Mouse (Mus musculus) c-Kit-positive CD71-negative TER-119-negative erythroid progenitor cells, embryonic 14.5 days (primary cell): ENCODE measurements around the gene Pwp2.
"Not testable (repeated sequence)": the region's sequence is repeated elsewhere in the genome, so short reads cannot be mapped to it uniquely, and the experiment has no call there.

ENCODE experiments used
- DNase-seq: peaks from one replicate; pipeline ENCODE4 v3.0.0-alpha.2; 2013; ENCODE audit warnings: low read depth

Pwp2 gene

GRCm38 (mm10) chr10:78184531-78185380 is at the start of gene Pwp2:
Gene Pwp2, minus strand, starts transcription at chr10:78185149.
- DNase-seq, result peak; percentile 92

GRCm38 (mm10) chr10:78233756-78234155 is 48.8 kb upstream of the Pwp2 start:
- DNase-seq, result no peak

- DNase-seq, result no peak
Observed at GRCm38 (mm10) chr10:78233161-78233560, 48.2 kb upstream of the Pwp2 start.

- DNase-seq, result no peak
Observed at GRCm38 (mm10) chr10:78232301-78232980, 47.5 kb upstream of the Pwp2 start.

GRCm38 (mm10) chr10:78228560-78228928 is 43.6 kb upstream of the Pwp2 start:
- DNase-seq, result no peak

- DNase-seq, result no peak
Observed at GRCm38 (mm10) chr10:78227875-78228559, 43.1 kb upstream of the Pwp2 start.

GRCm38 (mm10) chr10:78224136-78224535 is 39.2 kb upstream of the Pwp2 start:
- DNase-seq, result no peak

GRCm38 (mm10) chr10:78222908-78223307 is 38.0 kb upstream of the Pwp2 start:
- no peak for DNase-seq

- DNase-seq, result no peak
Observed at GRCm38 (mm10) chr10:78221315-78221714, 36.4 kb upstream of the Pwp2 start.

GRCm38 (mm10) chr10:78219528-78219927 is 34.6 kb upstream of the Pwp2 start:
- DNase-seq, result no peak

- DNase-seq, result no peak
Observed at GRCm38 (mm10) chr10:78218576-78218975, 33.6 kb upstream of the Pwp2 start.

- DNase-seq, result no peak
Observed at GRCm38 (mm10) chr10:78216376-78217083, 31.6 kb upstream of the Pwp2 start.

GRCm38 (mm10) chr10:78214371-78214770 is 29.4 kb upstream of the Pwp2 start:
- no peak for DNase-seq

GRCm38 (mm10) chr10:78211311-78211710 is 26.4 kb upstream of the Pwp2 start:
- DNase-seq, result no peak

GRCm38 (mm10) chr10:78201182-78201581 is 16.2 kb upstream of the Pwp2 start:
- DNase-seq, result no peak

GRCm38 (mm10) chr10:78192933-78193332 is 8.0 kb upstream of the Pwp2 start:
- DNase-seq, result no peak

- DNase-seq, result not testable (repeated sequence)
Observed at GRCm38 (mm10) chr10:78186076-78186475, 1.1 kb upstream of the Pwp2 start.

- DNase-seq, result no peak
Observed at GRCm38 (mm10) chr10:78185381-78185725, 404 bp upstream of the Pwp2 start.

- no peak for DNase-seq
Observed at GRCm38 (mm10) chr10:78183577-78183976, 1.4 kb downstream of the Pwp2 start.

- DNase-seq, result no peak
Observed at GRCm38 (mm10) chr10:78182321-78182720, 2.6 kb downstream of the Pwp2 start.

GRCm38 (mm10) chr10:78174474-78174873 is 10.5 kb downstream of the Pwp2 start:
- DNase-seq, result no peak

GRCm38 (mm10) chr10:78171581-78171980 is 13.4 kb downstream of the Pwp2 start:
- no peak for DNase-seq
